Mouse (Mus musculus): ENCODE measurements around the gene Xiap. TPM values are rescaled to one million over a fixed set of nuclear protein-coding genes. Genes with fewer than 3 reads are reported as not detected.

The Xiap gene
- polyA plus RNA-seq, 1 experiment from 2014 or later = 15.4 TPM

DNA sequence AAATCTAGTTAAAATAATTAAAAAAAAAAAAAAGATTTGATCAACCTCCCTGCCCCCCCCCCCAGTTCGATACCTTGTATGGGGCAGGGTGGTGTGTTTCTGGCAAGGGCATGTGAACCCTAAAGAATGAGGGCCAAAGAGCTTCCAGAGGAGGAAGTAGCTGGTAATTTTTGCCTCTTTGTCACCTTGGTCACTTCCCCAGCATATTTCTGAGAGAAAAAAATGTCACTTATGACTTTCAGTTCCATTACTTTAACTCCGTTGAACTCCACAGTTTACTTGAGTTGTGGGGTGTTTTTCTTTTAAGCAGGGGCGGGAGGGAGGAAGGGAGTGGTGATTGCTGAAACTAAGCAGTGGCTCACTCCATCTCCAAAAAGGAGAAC, 9.4 kb downstream of the Xiap start:
- 9% methylated on average over 3 of the region's 3 CpGs for WGBS
- H3K4me3 ChIP-seq (ENCODE audit: low read depth, low read length) = peak overlapping the region; percentile 43
- no peaks in the 10 kb centered on the region for H3K27me3 ChIP-seq (replicated peaks; ENCODE audit: insufficient read depth, low read length)
- H3K9ac ChIP-seq (replicated peaks; ENCODE audit: low read depth) = peak overlapping the region; percentile 55; the same call in 1 of the 2 replicates
- no peaks in the 10 kb centered on the region for H3K36me3 ChIP-seq (ENCODE audit: insufficient read depth, low read length)
- ATAC-seq (no peak), DNase-seq (ENCODE audit: low spot score) (peak; percentile 65)
- no peaks in the 10 kb centered on the region for H3K9me3 ChIP-seq (ENCODE audit: low read length)
- no peaks in the 10 kb centered on the region for H3K4me1 ChIP-seq (ENCODE audit: insufficient read depth, low read depth, low read length)
- peak overlapping the region; percentile 46 for H3K4me2 ChIP-seq (replicated peaks; ENCODE audit: low read depth, low read length)
- H3K27ac ChIP-seq (ENCODE audit: low read length) = peak overlapping the region; percentile 90
- TF ChIP-seq EP300 (IDR thresholded peaks at IDR 0.05) (0 out of 2 replicates have a peak, but pooled peaks have one; percentile 21), CTCF (IDR thresholded peaks at IDR 0.05) (no peak)

GRCm38 (mm10) chrX:42087731-42088130, 28.3 kb downstream of the Xiap start:
- Histone ChIP-seq H3K9me3 (ENCODE audit: low read length) (no peaks in the 10 kb centered on the region), H3K4me2 (replicated peaks; ENCODE audit: low read depth, low read length) (no peak overlapping the region), H3K27me3 (replicated peaks; ENCODE audit: insufficient read depth, low read length) (no peaks in the 10 kb centered on the region), H3K9ac (replicated peaks; ENCODE audit: low read depth) (no peak overlapping the region), H3K27ac (ENCODE audit: low read length) (no peak overlapping the region), H3K4me3 (ENCODE audit: low read depth, low read length) (no peak overlapping the region), H3K4me1 (ENCODE audit: insufficient read depth, low read depth, low read length) (no peaks in the 10 kb centered on the region), H3K36me3 (ENCODE audit: insufficient read depth, low read length) (no peaks in the 10 kb centered on the region)
- no peak for DNase-seq (ENCODE audit: low spot score)
- 64% methylated on average over 8 of the region's 8 CpGs for WGBS
- ATAC-seq = no peak
- TF ChIP-seq EP300 (IDR thresholded peaks at IDR 0.05) (no peak), CTCF (IDR thresholded peaks at IDR 0.05) (no peak)

- Histone ChIP-seq H3K36me3 (ENCODE audit: insufficient read depth, low read length) (no peaks in the 10 kb centered on the region), H3K4me2 (replicated peaks; ENCODE audit: low read depth, low read length) (no peak overlapping the region), H3K9me3 (ENCODE audit: low read length) (no peaks in the 10 kb centered on the region), H3K4me1 (ENCODE audit: insufficient read depth, low read depth, low read length) (no peaks in the 10 kb centered on the region), H3K4me3 (ENCODE audit: low read depth, low read length) (no peak overlapping the region), H3K27ac (ENCODE audit: low read length) (no peak overlapping the region), H3K27me3 (replicated peaks; ENCODE audit: insufficient read depth, low read length) (no peaks in the 10 kb centered on the region), H3K9ac (replicated peaks; ENCODE audit: low read depth) (no peak overlapping the region)
- ATAC-seq (no peak), DNase-seq (ENCODE audit: low spot score) (no peak)
- TF ChIP-seq EP300 (IDR thresholded peaks at IDR 0.05) (no peak), CTCF (IDR thresholded peaks at IDR 0.05) (no peak)
- WGBS = 71% methylated on average over 5 of the region's 5 CpGs
Observed at GRCm38 (mm10) chrX:42088136-42088535, 28.7 kb downstream of the Xiap start.

GRCm38 (mm10) chrX:42107137-42107536, 47.7 kb downstream of the Xiap start:
- Histone ChIP-seq H3K4me1 (ENCODE audit: insufficient read depth, low read depth, low read length) (no peaks in the 10 kb centered on the region), H3K4me3 (ENCODE audit: low read depth, low read length) (no peak overlapping the region), H3K9ac (replicated peaks; ENCODE audit: low read depth) (no peak overlapping the region), H3K27me3 (replicated peaks; ENCODE audit: insufficient read depth, low read length) (no peaks in the 10 kb centered on the region), H3K9me3 (ENCODE audit: low read length) (no peaks in the 10 kb centered on the region), H3K27ac (ENCODE audit: low read length) (no peak overlapping the region), H3K36me3 (ENCODE audit: insufficient read depth, low read length) (no peaks in the 10 kb centered on the region), H3K4me2 (replicated peaks; ENCODE audit: low read depth, low read length) (no peak overlapping the region)
- WGBS = 47% methylated on average over 6 of the region's 6 CpGs
- no peak for ATAC-seq
- peak; percentile 44 for DNase-seq (ENCODE audit: low spot score)
- TF ChIP-seq CTCF (IDR thresholded peaks at IDR 0.05) (no peak), EP300 (IDR thresholded peaks at IDR 0.05) (no peak)

DNA sequence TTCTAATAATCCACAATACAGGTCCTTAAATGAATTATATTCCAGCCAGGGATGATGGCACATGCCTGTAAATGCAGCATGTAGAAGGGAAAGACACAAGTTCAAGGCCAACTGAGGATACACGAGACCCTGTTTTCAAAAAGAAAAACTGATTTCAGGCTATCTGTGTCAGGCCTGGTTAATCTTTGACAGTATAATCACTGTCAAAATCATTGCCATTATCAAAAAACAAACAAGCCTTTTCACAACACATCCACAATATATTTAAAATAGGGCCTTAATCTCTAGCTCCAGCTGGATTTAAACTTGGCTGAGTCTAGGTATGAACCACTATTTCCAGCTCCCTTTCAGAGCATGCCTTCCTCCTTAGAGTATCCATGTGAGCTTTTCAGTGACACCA, 51.1 kb downstream of the Xiap start:
- 45% methylated on average over 1 of the region's 1 CpGs for WGBS
- H3K4me3 ChIP-seq (ENCODE audit: low read depth, low read length) = no peak overlapping the region
- DNase-seq (ENCODE audit: low spot score) (no peak), ATAC-seq (no peak)
- no peak overlapping the region for H3K9ac ChIP-seq (replicated peaks; ENCODE audit: low read depth)
- TF ChIP-seq CTCF (IDR thresholded peaks at IDR 0.05) (no peak), EP300 (IDR thresholded peaks at IDR 0.05) (no peak)
- H3K27me3 ChIP-seq (replicated peaks; ENCODE audit: insufficient read depth, low read length) = no peaks in the 10 kb centered on the region
- H3K27ac ChIP-seq (ENCODE audit: low read length) = no peak overlapping the region
- no peaks in the 10 kb centered on the region for H3K4me1 ChIP-seq (ENCODE audit: insufficient read depth, low read depth, low read length)
- no peaks in the 10 kb centered on the region for H3K36me3 ChIP-seq (ENCODE audit: insufficient read depth, low read length)
- H3K9me3 ChIP-seq (ENCODE audit: low read length) = no peaks in the 10 kb centered on the region
- H3K4me2 ChIP-seq (replicated peaks; ENCODE audit: low read depth, low read length) = no peak overlapping the region

DNA sequence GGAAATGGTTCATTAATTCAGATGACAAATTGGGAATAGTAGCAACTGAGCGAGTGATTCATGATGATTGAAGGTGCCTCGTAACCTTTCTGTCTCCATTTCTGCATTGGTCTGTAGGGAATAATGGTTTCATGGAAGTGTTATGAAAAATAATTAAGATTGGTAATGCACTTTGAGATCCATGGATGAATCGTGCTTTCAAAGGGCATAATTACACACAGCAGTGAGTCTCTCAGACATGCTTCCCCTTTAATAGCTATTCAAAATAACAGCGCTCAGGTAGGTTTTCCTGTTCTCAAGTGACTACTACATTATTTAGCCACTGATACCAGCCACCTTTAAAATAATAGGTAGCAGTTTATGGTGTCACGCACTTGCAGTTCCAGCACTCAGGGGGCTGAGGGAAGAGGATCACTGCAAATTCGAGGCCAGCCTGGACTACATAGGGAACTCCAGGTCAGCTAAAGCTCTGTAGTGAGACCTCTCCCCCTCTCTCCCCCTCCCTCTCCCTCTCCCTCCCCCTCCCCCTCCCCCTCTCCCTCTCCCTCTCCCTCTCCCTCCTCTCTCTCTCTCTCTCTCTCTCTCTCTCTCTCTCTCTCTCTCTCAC, 60.1 kb downstream of the Xiap start:
- H3K36me3 ChIP-seq (ENCODE audit: insufficient read depth, low read length) = no peaks in the 10 kb centered on the region
- H3K9ac ChIP-seq (replicated peaks; ENCODE audit: low read depth) = no peak overlapping the region
- no peak overlapping the region for H3K4me3 ChIP-seq (ENCODE audit: low read depth, low read length)
- no peaks in the 10 kb centered on the region for H3K9me3 ChIP-seq (ENCODE audit: low read length)
- H3K27me3 ChIP-seq (replicated peaks; ENCODE audit: insufficient read depth, low read length) = no peaks in the 10 kb centered on the region
- ATAC-seq (no peak), DNase-seq (ENCODE audit: low spot score) (no peak)
- H3K27ac ChIP-seq (ENCODE audit: low read length) = no peak overlapping the region
- H3K4me1 ChIP-seq (ENCODE audit: insufficient read depth, low read depth, low read length) = no peaks in the 10 kb centered on the region
- no peak overlapping the region for H3K4me2 ChIP-seq (replicated peaks; ENCODE audit: low read depth, low read length)
- WGBS = 73% methylated on average over 6 of the region's 6 CpGs
- TF ChIP-seq CTCF (IDR thresholded peaks at IDR 0.05) (no peak), EP300 (IDR thresholded peaks at IDR 0.05) (no peak)

Data from lung, postnatal 0 days (tissue).